Mouse (Mus musculus) midbrain, embryonic 16.5 days (tissue): ENCODE measurements around the gene Zbtb7b. TPM values are rescaled to one million over a fixed set of nuclear protein-coding genes. Genes with fewer than 3 reads are reported as not detected.

Experiments
- ATAC-seq: fragments of 200-750 bp; cut with Nextera tagmentation; 2 replicates; pipeline ENCODE4 v1.8.0; 2017; ENCODE audit warnings: moderate TSS enrichment
- H3K27ac ChIP-seq: fragments of 300-500 bp; sonication (generic); 2 replicates; pipeline ENCODE4 v1.5.1; 2014; ENCODE audit warnings: mild to moderate bottlenecking, low read length, mixed read lengths
- H3K27me3 ChIP-seq: fragments of 300-500 bp; sonication (generic); 2 replicates; pipeline ENCODE4 v1.6.1; 2014; ENCODE audit warnings: low read depth, low read length, mixed read lengths; ENCODE audit not compliant: control insufficient read depth, insufficient read depth
- H3K36me3 ChIP-seq: fragments of 300-500 bp; sonication (generic); 2 replicates; pipeline ENCODE4 v1.6.1; 2014; ENCODE audit warnings: mild to moderate bottlenecking, low read length, moderate library complexity, mixed read lengths; ENCODE audit not compliant: control insufficient read depth, insufficient read depth
- H3K4me1 ChIP-seq: fragments of 300-500 bp; sonication (generic); 2 replicates; pipeline ENCODE4 v1.6.1; 2014; ENCODE audit warnings: mild to moderate bottlenecking, low read length, mixed read lengths; ENCODE audit not compliant: control insufficient read depth, insufficient read depth
- H3K4me2 ChIP-seq: fragments of 300-500 bp; sonication (generic); 2 replicates; pipeline ENCODE4 v1.6.1; 2014; ENCODE audit warnings: mild to moderate bottlenecking, low read length, mixed read lengths
- H3K4me3 ChIP-seq: fragments of 300-500 bp; sonication (generic); 2 replicates; pipeline ENCODE4 v1.5.1; 2014; ENCODE audit warnings: low read depth, mild to moderate bottlenecking, low read length, moderate library complexity, mixed read lengths
- H3K9ac ChIP-seq: fragments of 300-500 bp; sonication (generic); 2 replicates; pipeline ENCODE4 v1.6.1; 2014; ENCODE audit warnings: low read depth, low read length, mixed read lengths
- H3K9me3 ChIP-seq: fragments of 300-500 bp; sonication (generic); replicated peaks from 2 replicates; pipeline ENCODE4 v1.6.1; 2014; ENCODE audit warnings: mild to moderate bottlenecking, low read length, mixed read lengths; ENCODE audit not compliant: control insufficient read depth, poor library complexity, severe bottlenecking
- WGBS: fragments of 180-500 bp; shearing (Covaris S2); extraction: QIAGEN DNeasy Blood & Tissue Kit; methylation state at CpG from one replicate; pipeline ENCODE4 v1.1.7; 2014; 5-methylcytosine and 5-hydroxymethylcytosine counted together
- polyA plus RNA-seq: library from polyadenylated mRNA; unstranded; fragments of >200 nt; fragmentation: Nextera tagmentation; extraction: Ambion mirVana; gene quantifications from 2 replicates; pipeline ENCODE4 v1.2.1, GENCODE M21; 2015

Gene Zbtb7b
- polyA plus RNA-seq, 1 experiment from 2014 or later = 0.49 TPM

GRCm38 (mm10) chr3:89365486-89366414, 28.8 kb downstream of the Zbtb7b start:
- Histone ChIP-seq H3K9me3 (no peaks in the 10 kb centered on the region), H3K4me3 (no peak overlapping the region), H3K27me3 (no peaks in the 10 kb centered on the region), H3K36me3 (no peaks in the 10 kb centered on the region), H3K4me1 (no peaks in the 10 kb centered on the region), H3K9ac (no peak overlapping the region), H3K27ac (no peak overlapping the region), H3K4me2 (no peak overlapping the region)
- no peak for ATAC-seq
- 77% methylated on average over 20 of the region's 20 CpGs for WGBS

DNA sequence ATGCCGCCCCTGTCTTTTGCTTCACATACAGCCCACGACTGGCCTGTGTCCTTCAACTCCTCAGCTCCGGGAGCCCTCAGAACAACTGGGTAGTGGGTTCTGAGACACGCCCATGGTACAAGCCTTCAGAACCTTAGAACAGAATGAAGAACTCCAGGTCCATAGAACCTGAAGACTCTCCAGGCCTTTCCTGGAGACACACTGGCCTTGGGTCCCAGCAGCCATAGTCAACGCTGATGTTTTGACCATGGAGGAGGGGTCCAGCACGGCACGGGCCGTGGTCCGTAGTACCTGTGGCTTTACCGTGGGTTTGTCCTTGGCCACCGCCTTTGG, 29.5 kb downstream of the Zbtb7b start, which contains the start of gene Dcst1:
Gene Dcst1 (minus strand): TSS at position 101 of the 333 bp plus-strand sequence.
- H3K27me3 ChIP-seq = no peaks in the 10 kb centered on the region
- H3K36me3 ChIP-seq = no peaks in the 10 kb centered on the region
- H3K4me2 ChIP-seq = no peak within 1 kb of the TSS
- H3K4me1 ChIP-seq = no peaks in the 10 kb centered on the region
- H3K9ac ChIP-seq = no peak within 1 kb of the TSS
- ATAC-seq = no peak
- H3K4me3 ChIP-seq = no peak within 1 kb of the TSS
- no peak within 1 kb of the TSS for H3K27ac ChIP-seq
- WGBS = 79% methylated on average over 11 of the region's 11 CpGs
- no peaks in the 10 kb centered on the region for H3K9me3 ChIP-seq

DNA sequence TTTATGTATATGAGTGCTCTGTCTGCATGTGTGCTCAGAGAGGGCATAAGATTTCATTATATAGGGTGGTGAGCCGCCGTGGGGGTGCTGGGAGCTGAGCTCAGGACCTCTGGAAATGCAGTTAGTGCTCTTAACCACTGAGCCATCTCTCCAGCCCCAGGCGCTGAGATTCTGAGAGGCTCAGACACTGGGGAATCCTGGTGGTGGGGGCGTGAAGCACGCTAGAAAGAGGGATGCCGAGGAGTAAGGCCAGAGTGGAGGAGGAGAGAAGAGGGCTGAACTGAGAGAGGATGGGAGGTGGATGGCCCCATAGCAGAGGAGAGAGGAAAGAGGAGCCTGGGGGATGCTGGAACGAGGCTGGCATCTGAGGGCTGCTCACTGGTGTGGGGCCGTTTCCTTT, 29.9 kb downstream of the Zbtb7b start:
- H3K4me2 ChIP-seq = no peak overlapping the region
- no peak for ATAC-seq

DNA sequence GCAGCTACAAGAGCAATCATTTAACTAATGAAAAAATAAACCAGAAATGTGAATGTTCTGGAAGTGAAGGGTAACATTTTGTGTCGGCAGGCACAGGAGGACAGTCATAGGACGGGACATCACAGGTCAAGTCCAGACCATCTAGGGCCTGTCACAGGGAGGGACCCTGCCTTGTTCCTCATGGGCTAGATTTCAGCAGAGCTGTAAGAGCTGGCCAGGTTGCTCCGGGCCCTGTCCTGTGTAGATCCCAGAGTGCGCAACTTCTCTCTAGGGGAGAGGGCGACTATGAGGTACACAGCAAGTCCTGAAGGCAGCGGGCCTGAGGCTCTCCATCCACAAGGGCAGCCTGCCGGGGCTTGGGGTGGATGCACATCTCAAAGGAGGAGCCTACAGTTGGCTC, 32.9 kb downstream of the Zbtb7b start, which contains the start of gene Dcst2:
Gene Dcst2 (plus strand): TSS at position 301 of the 400 bp plus-strand sequence.
- 86% methylated on average over 7 of the region's 7 CpGs for WGBS
- Histone ChIP-seq H3K27ac (no peak within 1 kb of the TSS), H3K4me2 (no peak within 1 kb of the TSS), H3K27me3 (no peaks in the 10 kb centered on the region), H3K9me3 (no peaks in the 10 kb centered on the region), H3K9ac (no peak within 1 kb of the TSS), H3K4me1 (no peaks in the 10 kb centered on the region), H3K36me3 (no peaks in the 10 kb centered on the region), H3K4me3 (no peak within 1 kb of the TSS)
- ATAC-seq = no peak

More for the DNA sequence above, 29.9 kb downstream of the Zbtb7b start:
- H3K4me1 ChIP-seq = no peaks in the 10 kb centered on the region
- H3K9ac ChIP-seq = no peak overlapping the region
- H3K27ac ChIP-seq = no peak overlapping the region
- 47% methylated on average over 8 of the region's 8 CpGs for WGBS
- no peaks in the 10 kb centered on the region for H3K9me3 ChIP-seq
- H3K27me3 ChIP-seq = no peaks in the 10 kb centered on the region
- no peak overlapping the region for H3K4me3 ChIP-seq
- no peaks in the 10 kb centered on the region for H3K36me3 ChIP-seq

- Histone ChIP-seq H3K36me3 (no peaks in the 10 kb centered on the region), H3K9me3 (no peaks in the 10 kb centered on the region), H3K27ac (no peak overlapping the region), H3K27me3 (no peaks in the 10 kb centered on the region), H3K4me3 (no peak overlapping the region), H3K4me2 (no peak overlapping the region), H3K4me1 (no peaks in the 10 kb centered on the region), H3K9ac (no peak overlapping the region)
- ATAC-seq = no peak
- 81% methylated on average over 3 of the region's 3 CpGs for WGBS
Measured at GRCm38 (mm10) chr3:89360237-89360636, 34.3 kb downstream of the Zbtb7b start.

DNA sequence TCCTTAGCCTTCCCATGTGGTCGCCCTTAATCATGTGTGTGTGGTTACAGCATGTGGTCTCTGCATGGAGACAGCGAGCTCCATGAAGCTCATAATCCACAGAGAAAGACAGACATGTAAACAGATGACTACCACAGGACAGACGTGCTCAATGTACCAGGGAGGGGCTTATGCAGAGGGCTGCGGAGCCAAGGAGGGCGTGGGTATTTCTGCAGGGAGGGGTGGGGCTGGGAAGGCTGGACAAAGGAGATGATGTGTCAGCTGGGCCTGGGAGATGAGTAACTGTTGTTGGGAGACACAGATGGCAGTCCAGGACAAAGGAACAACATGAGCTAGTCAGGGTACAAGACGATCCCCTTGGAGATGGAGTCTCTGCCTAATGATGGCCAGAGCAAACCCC, 34.9 kb downstream of the Zbtb7b start:
- Histone ChIP-seq H3K9me3 (no peaks in the 10 kb centered on the region), H3K4me3 (no peak overlapping the region), H3K4me2 (no peak overlapping the region), H3K27ac (no peak overlapping the region), H3K9ac (no peak overlapping the region), H3K4me1 (no peaks in the 10 kb centered on the region), H3K27me3 (no peaks in the 10 kb centered on the region), H3K36me3 (no peaks in the 10 kb centered on the region)
- WGBS = 69% methylated on average over 6 of the region's 6 CpGs
- ATAC-seq = no peak

- WGBS = 73% methylated on average over 9 of the region's 9 CpGs
- Histone ChIP-seq H3K27me3 (peaks cover 3% of the 10 kb centered on the region; the same call in 1 of the 2 replicates), H3K36me3 (no peaks in the 10 kb centered on the region)
Measured at GRCm38 (mm10) chr3:89356029-89356428, 38.5 kb downstream of the Zbtb7b start.

GRCm38 (mm10) chr3:89355512-89355902, 39.1 kb downstream of the Zbtb7b start:
- H3K9ac ChIP-seq = no peak overlapping the region
- H3K4me1 ChIP-seq = peaks cover 6% of the 10 kb centered on the region; the same call in 1 of the 2 replicates
- no peak overlapping the region for H3K4me3 ChIP-seq
- no peaks in the 10 kb centered on the region for H3K36me3 ChIP-seq
- peaks cover 3% of the 10 kb centered on the region; the same call in 1 of the 2 replicates for H3K27me3 ChIP-seq
- ATAC-seq = no peak
- H3K9me3 ChIP-seq = no peaks in the 10 kb centered on the region
- 82% methylated on average over 6 of the region's 6 CpGs for WGBS
- H3K27ac ChIP-seq = no peak overlapping the region
- no peak overlapping the region for H3K4me2 ChIP-seq

More at GRCm38 (mm10) chr3:89356029-89356428, 38.5 kb downstream of the Zbtb7b start:
- no peaks in the 10 kb centered on the region for H3K9me3 ChIP-seq
- H3K4me1 ChIP-seq = 0 out of 2 replicates have a peak, but pooled peaks cover 3% of the 10 kb centered on the region
- H3K4me2 ChIP-seq = no peak overlapping the region
- H3K4me3 ChIP-seq = no peak overlapping the region
- no peak overlapping the region for H3K27ac ChIP-seq
- no peak overlapping the region for H3K9ac ChIP-seq
- ATAC-seq = no peak

GRCm38 (mm10) chr3:89354816-89355511, 39.6 kb downstream of the Zbtb7b start:
- no peak overlapping the region for H3K9ac ChIP-seq
- peaks cover 8% of the 10 kb centered on the region; the same call in 1 of the 2 replicates for H3K4me1 ChIP-seq
- H3K4me2 ChIP-seq = no peak overlapping the region
- H3K9me3 ChIP-seq = no peaks in the 10 kb centered on the region
- ATAC-seq = no peak
- peaks cover 3% of the 10 kb centered on the region; the same call in 1 of the 2 replicates for H3K27me3 ChIP-seq
- no peak overlapping the region for H3K27ac ChIP-seq
- 20% methylated on average over 5 of the region's 5 CpGs for WGBS
- no peak overlapping the region for H3K4me3 ChIP-seq
- H3K36me3 ChIP-seq = no peaks in the 10 kb centered on the region
